Mouse (Mus musculus): Measurements from ENCODE around the gene Gm9573. TPM values are rescaled to one million over a fixed set of nuclear protein-coding genes. Genes with fewer than 3 reads are reported as not detected.

Gene Gm9573
- total RNA-seq (2014; rRNA removed; ENCODE audit: low replicate concordance) (not detected in 2 replicates), polyA plus RNA-seq (2015; fragmentation: Nextera tagmentation; extraction: Ambion mirVana) (not detected in 2 replicates)

DNA sequence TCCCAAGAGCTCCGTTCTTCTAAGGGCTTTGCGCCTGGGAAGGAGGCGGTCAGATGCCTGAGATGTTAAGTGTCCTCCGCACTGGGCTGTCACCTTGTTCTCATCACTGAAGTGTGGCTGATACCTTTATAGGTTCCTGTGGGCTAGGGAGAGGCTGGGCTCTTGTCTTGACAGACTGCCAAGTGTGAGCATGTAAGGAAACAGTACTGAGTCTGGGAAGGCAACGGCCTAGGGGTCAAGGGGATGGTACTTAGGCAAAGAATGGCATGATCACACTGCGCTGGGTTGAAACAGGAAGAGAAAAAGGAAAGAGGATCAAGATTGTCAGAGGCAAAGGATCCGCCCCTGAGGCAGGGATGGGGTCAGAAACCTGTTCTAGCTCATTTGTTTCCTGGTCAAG lies at the start of gene Gm9573:
Gm9573 (minus strand) TSS at position 101 of the 400 bp plus-strand sequence.
- Histone ChIP-seq H3K27ac (ENCODE audit: low read depth) (no peak within 1 kb of the TSS), H3K9ac (replicated peaks; ENCODE audit: low read depth, low read length) (no peak within 1 kb of the TSS), H3K4me3 (ENCODE audit: low read depth, low read length) (no peak within 1 kb of the TSS), H3K27me3 (ENCODE audit: control insufficient read depth, insufficient read depth, low read length) (no peaks in the 10 kb centered on the region), H3K36me3 (replicated peaks; ENCODE audit: control insufficient read depth, insufficient read depth, low read length) (no peaks in the 10 kb centered on the region), H3K4me2 (ENCODE audit: low read depth, low read length) (no peak within 1 kb of the TSS), H3K4me1 (ENCODE audit: control insufficient read depth, insufficient read depth) (no peaks in the 10 kb centered on the region), H3K9me3 (replicated peaks; ENCODE audit: control insufficient read depth, low read length) (no peaks in the 10 kb centered on the region)
- TF ChIP-seq EP300 (IDR thresholded peaks at IDR 0.05; ENCODE audit: low read depth) = no peak
- TF ChIP-seq CTCF (IDR thresholded peaks at IDR 0.05; ENCODE audit: low read depth) = no peak
- DNase-seq (ENCODE audit: low spot score) (no peak), ATAC-seq (ENCODE audit: insufficient read depth, low read depth) (no peak)
- 60% methylated on average over 7 of the region's 7 CpGs for WGBS

DNA sequence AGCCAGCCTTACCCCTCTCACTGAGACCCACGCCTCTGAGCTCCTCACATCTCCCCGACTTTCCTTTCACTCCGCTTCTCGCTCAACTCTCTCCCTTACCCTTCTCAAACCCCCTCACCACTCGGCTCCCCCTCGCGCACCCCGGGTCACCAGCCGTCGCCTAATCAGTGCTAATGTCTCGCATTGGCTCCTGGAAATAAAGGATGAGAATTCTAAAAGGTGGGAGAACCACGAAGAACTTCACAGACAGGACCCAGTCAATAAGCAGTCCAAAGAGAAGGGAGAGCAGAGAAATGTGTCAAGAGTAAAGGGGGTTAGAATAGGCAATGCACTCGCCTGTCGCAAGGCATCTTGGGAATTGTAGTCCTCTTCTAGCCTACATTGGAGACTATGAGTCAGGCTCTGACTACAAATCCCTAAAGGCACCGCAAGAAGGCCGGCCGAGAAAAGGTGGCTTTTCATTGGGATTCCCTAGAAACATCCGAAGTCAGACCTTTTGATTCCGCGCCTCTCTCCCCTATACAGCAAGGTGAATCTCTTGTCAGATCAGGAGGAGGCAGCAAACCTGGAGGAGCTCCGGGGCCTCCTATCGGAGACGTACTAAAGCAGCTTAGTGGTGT lies 47.1 kb upstream of the Gm9573 start, which contains the start of gene Gtf2h4:
Gtf2h4 (minus strand) TSS at position 324 of the 620 bp plus-strand sequence.
- Histone ChIP-seq H3K4me2 (ENCODE audit: low read depth, low read length) (peak within 1 kb of the TSS; percentile 88), H3K4me3 (ENCODE audit: low read depth, low read length) (peak within 1 kb of the TSS; percentile 76), H3K4me1 (ENCODE audit: control insufficient read depth, insufficient read depth) (no peaks in the 10 kb centered on the region), H3K9me3 (replicated peaks; ENCODE audit: control insufficient read depth, low read length) (no peaks in the 10 kb centered on the region), H3K27ac (ENCODE audit: low read depth) (peak within 1 kb of the TSS; percentile 60; the same call in 1 of the 2 replicates), H3K36me3 (replicated peaks; ENCODE audit: control insufficient read depth, insufficient read depth, low read length) (no peaks in the 10 kb centered on the region), H3K27me3 (ENCODE audit: control insufficient read depth, insufficient read depth, low read length) (no peaks in the 10 kb centered on the region), H3K9ac (replicated peaks; ENCODE audit: low read depth, low read length) (peak within 1 kb of the TSS; percentile 92)
- peak; percentile 98 for ATAC-seq (ENCODE audit: insufficient read depth, low read depth)
- WGBS = under 1% methylated on average over 23 of the region's 23 CpGs
- peak; percentile 98 for DNase-seq (ENCODE audit: low spot score)
- TF ChIP-seq EP300 (IDR thresholded peaks at IDR 0.05; ENCODE audit: low read depth) (no peak), CTCF (IDR thresholded peaks at IDR 0.05; ENCODE audit: low read depth) (no peak)

DNA sequence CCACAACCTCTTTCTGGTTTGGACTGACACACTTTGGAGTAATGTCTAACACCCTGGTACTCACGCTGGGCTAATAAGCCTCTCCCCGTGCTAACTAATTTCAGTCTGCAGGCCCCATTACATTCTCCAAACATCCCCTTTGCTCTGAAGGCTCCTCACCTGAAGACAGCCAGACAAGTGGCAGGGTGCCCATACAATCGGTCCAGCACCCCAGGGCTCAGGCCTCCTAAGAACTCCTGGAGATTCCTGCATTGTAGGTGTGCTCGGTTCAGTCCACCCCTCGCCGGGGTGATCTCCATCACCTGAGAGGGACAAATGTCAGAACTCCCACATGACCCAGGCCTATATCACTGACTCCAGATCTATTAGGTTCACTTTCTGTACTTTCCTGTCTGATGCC lies 46.1 kb upstream of the Gm9573 start:
- no peak for ATAC-seq (ENCODE audit: insufficient read depth, low read depth)
- Histone ChIP-seq H3K9me3 (replicated peaks; ENCODE audit: control insufficient read depth, low read length) (no peaks in the 10 kb centered on the region), H3K4me1 (ENCODE audit: control insufficient read depth, insufficient read depth) (no peaks in the 10 kb centered on the region), H3K27ac (ENCODE audit: low read depth) (peak overlapping the region; percentile 60; the same call in 1 of the 2 replicates), H3K27me3 (ENCODE audit: control insufficient read depth, insufficient read depth, low read length) (no peaks in the 10 kb centered on the region), H3K36me3 (replicated peaks; ENCODE audit: control insufficient read depth, insufficient read depth, low read length) (no peaks in the 10 kb centered on the region), H3K4me2 (ENCODE audit: low read depth, low read length) (peak overlapping the region; percentile 88; the same call in 1 of the 2 replicates), H3K4me3 (ENCODE audit: low read depth, low read length) (0 out of 2 replicates have a peak overlapping the region, but pooled peaks have one; percentile 76), H3K9ac (replicated peaks; ENCODE audit: low read depth, low read length) (no peak overlapping the region; the same call in 1 of the 2 replicates)
- TF ChIP-seq CTCF (IDR thresholded peaks at IDR 0.05; ENCODE audit: low read depth) (no peak), EP300 (IDR thresholded peaks at IDR 0.05; ENCODE audit: low read depth) (no peak)
- no peak for DNase-seq (ENCODE audit: low spot score)
- 83% methylated on average over 6 of the region's 6 CpGs for WGBS

DNA sequence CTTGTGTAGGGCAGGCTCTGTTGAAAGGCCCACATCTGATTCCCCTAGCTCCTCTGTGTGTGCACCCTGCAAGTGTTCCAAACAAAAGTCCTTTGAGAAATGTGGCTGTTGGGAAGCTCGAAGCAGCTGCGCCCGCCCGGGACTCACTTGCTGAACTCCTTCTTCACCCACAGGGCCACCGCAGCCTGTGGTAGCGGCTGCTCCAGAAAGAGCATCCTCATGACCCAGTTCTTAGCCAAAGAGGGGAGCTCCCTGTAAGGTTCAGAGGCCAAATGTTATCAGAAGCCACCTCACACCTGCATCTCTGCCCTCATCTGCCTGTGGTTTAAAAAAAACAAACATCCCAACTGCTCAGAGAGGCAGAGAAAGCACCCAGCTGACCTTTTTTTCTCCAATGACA lies 45.4 kb upstream of the Gm9573 start:
- WGBS = 86% methylated on average over 6 of the region's 6 CpGs
- no peaks in the 10 kb centered on the region for H3K36me3 ChIP-seq (replicated peaks; ENCODE audit: control insufficient read depth, insufficient read depth, low read length)
- H3K4me3 ChIP-seq (ENCODE audit: low read depth, low read length) = no peak overlapping the region
- DNase-seq (ENCODE audit: low spot score) = no peak
- no peak overlapping the region for H3K9ac ChIP-seq (replicated peaks; ENCODE audit: low read depth, low read length)
- H3K9me3 ChIP-seq (replicated peaks; ENCODE audit: control insufficient read depth, low read length) = no peaks in the 10 kb centered on the region
- H3K27me3 ChIP-seq (ENCODE audit: control insufficient read depth, insufficient read depth, low read length) = no peaks in the 10 kb centered on the region
- peaks cover 2% of the 10 kb centered on the region; the same call in 1 of the 2 replicates for H3K4me1 ChIP-seq (ENCODE audit: control insufficient read depth, insufficient read depth)
- TF ChIP-seq CTCF (IDR thresholded peaks at IDR 0.05; ENCODE audit: low read depth) (no peak), EP300 (IDR thresholded peaks at IDR 0.05; ENCODE audit: low read depth) (no peak)
- no peak overlapping the region for H3K4me2 ChIP-seq (ENCODE audit: low read depth, low read length)
- H3K27ac ChIP-seq (ENCODE audit: low read depth) = peak overlapping the region; percentile 36; the same call in 1 of the 2 replicates
- no peak for ATAC-seq (ENCODE audit: insufficient read depth, low read depth)

DNA sequence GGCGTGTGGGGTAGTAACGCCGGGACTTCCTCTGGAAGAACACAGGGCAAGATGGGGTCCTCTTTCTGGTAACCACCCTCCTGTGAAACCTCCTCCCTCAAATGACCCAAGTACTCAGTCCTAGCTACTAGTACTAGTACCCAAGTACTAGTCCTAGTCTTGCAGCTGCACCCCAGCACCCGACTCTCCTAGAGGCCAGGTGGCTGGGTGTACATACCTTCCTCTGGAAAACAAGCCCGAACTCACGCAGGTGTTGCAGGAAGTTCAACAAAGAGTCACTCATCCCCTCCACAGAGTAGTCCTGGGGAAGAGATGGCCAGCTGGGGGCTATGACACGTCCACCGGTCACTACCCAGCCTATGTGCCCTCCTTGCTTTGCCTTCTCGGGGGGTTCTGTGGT lies 43.3 kb upstream of the Gm9573 start:
- Histone ChIP-seq H3K4me3 (ENCODE audit: low read depth, low read length) (no peak overlapping the region), H3K27ac (ENCODE audit: low read depth) (no peak overlapping the region), H3K9me3 (replicated peaks; ENCODE audit: control insufficient read depth, low read length) (no peaks in the 10 kb centered on the region), H3K9ac (replicated peaks; ENCODE audit: low read depth, low read length) (no peak overlapping the region), H3K4me2 (ENCODE audit: low read depth, low read length) (no peak overlapping the region), H3K27me3 (ENCODE audit: control insufficient read depth, insufficient read depth, low read length) (no peaks in the 10 kb centered on the region), H3K4me1 (ENCODE audit: control insufficient read depth, insufficient read depth) (peaks cover 6% of the 10 kb centered on the region; the same call in 1 of the 2 replicates), H3K36me3 (replicated peaks; ENCODE audit: control insufficient read depth, insufficient read depth, low read length) (0 out of 2 replicates have a peak, but pooled peaks cover 10% of the 10 kb centered on the region)
- no peak for TF ChIP-seq EP300 (IDR thresholded peaks at IDR 0.05; ENCODE audit: low read depth)
- no peak for TF ChIP-seq CTCF (IDR thresholded peaks at IDR 0.05; ENCODE audit: low read depth)
- ATAC-seq (ENCODE audit: insufficient read depth, low read depth) (no peak), DNase-seq (ENCODE audit: low spot score) (no peak)
- WGBS = 82% methylated on average over 9 of the region's 9 CpGs

All from heart, postnatal 0 days (tissue).